Mouse (Mus musculus): ENCODE results near the gene Tbc1d8.

Gene Tbc1d8

DNA sequence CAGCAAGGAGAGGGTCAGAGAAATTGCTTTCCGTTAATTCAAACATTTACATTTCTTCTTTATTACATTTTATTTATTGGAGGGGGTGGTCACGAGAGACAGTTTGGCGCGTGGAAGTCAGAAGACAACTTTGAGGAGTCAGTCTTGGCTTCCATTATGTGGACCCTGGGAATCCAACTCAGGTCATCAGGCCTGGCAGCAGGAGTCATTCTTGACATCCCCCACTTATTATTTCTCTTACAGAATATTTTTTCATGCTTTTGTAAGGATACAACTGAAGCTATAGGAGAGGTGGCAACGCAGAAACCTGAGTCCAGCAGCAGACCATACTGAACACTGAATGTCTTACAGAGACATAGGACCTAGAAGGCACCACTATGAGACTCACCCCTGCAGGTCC is 699 bp upstream of the Tbc1d8 start:
- intact Hi-C loops (cut with DNase I): no loop called here

DNA sequence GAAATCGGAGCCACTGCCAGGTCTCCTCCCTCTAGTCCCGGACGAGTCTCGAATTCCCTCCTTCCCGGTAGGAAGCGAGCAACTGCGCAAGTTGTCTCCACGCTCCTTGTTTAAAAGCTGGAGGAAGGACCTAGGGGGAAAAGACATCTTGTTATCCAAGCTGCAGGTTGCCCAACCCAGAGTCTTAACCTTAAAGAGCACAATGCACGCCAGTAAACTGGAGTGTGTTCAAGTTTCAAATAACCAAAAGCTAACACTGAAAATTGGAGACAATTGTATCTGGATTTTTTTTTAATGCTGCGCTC is 293 bp upstream of the Tbc1d8 start:
- intact Hi-C loops (cut with DNase I): no loop called here

DNA sequence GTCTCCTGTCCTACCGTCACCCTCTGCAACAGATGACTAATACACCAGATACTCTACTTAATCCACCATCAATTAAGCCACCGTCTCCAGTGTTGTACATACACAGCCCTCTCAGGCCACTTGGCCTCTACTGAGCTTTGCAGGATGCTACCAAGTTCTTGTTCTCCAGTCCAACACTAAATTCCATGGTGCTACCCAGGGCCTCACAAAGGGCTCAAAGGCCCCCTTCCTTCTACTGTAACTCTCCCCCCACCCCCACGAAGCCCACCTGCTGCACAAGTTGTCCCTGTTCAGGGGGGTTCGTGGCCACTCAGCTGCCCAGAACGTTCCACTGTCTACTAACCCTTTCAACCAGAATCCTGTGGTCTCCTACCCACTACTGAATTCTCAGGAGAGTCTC is 1.5 kb downstream of the Tbc1d8 start:
- intact Hi-C loops (cut with DNase I): no loop called here

DNA sequence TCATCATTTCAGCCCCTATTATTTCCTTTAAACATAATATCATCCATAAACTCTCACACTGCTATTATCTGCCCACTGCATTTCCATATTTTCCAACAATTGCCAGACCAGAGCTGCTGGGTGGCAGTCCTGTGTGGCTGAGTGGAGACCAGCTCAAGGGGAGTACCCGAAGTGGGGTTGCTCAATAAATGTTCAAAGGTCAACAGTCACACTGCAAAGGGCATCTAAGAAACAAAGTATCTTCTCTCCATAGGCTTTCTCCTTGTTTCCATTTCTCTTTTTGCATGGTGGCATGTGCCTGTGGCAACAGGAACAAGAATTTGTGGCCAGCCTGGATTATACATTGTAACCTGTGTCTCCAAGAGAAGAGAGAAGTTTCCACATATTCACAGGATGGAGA is 2.2 kb downstream of the Tbc1d8 start:
- intact Hi-C loops (cut with DNase I): no loop called here

DNA sequence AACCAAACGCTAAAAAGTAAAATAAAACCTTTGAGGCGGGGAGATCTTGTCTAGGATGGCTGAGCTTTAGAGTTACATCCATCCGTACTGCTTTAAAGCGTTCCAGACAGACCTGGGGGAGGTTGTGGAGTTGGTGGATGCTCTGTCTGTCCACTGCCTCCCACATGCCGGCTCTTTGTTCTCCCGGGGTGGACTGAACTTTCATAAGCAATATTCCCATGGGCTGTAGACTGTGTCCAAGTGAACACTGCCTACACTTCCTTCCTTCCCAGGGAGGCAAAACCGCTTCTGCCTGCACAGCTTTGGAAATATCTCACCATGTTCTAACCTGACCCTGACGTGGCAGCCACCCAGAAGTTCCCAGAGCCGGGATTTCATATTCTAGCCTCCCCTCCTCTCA is 4.0 kb downstream of the Tbc1d8 start:
- intact Hi-C loops (cut with DNase I): no loop called here

DNA sequence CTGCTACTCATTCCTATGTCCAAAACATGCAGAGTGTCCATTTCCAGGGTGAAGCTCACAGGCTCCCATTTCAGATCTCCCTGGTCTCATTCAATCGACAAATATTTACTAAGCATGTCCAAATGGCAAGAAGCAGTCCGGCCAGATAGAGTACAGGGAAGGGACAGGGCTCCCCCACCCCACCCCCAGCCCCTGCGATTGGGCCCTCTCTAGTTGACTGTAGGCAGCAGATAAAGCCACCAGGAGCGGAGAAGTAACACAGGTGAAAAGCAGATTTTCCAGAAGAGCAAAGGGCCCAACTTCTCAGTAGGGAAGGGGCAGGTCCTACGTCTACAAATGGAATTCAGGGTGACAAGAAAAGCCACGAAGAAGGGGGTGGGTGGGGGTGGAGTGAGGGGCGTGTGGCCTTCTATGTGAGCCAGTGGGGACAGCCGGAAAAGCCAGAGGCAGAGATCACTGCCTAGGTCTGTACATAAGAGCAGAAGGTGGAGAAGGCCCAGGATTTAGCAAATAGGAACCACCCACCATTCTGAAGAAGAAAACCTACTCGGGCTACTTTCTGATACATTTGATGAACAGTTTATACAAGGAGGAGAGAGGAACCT is 7.2 kb downstream of the Tbc1d8 start:
- intact Hi-C loops (cut with DNase I): no loop called here

DNA sequence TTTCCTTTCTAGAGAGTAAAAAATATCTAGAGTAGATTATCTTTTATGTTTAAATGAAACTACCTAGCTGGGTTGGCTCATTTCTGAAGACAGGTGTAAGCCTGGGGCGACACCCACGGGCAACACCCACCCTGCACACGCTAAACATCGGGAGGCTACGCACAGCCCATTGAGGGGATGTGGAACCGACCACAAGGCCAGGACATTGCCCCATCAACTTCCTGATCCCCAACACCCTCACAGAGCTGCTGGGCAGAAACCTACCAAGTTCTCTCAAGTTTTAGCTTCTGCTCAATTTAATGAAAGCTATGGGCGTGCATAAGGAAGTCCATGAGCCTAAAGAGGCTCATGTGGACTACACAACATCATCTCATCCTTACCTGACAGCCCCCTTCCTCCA is 9.6 kb downstream of the Tbc1d8 start:
- intact Hi-C loops (cut with DNase I): no loop called here

DNA sequence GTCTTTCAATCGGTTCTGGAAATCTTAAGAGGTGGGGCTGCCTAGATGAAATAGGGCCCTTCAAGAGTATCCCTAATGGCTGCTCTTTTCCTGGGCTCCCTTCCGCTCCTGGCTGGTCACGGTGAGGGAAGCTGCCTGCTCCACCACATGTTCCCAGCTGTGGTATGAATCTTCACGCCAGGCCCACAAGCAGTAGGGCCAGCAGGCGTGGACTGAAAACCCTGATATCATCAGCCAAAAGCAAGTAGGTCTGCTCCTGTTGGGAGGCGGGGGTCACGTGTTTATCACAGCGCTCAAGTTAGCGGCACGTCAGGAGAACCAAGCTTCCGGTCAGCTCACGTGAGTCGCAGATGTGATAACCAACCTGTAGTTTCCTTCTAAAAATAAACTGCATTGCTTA is 12.0 kb downstream of the Tbc1d8 start:
- intact Hi-C loops (cut with DNase I): no loop called here

DNA sequence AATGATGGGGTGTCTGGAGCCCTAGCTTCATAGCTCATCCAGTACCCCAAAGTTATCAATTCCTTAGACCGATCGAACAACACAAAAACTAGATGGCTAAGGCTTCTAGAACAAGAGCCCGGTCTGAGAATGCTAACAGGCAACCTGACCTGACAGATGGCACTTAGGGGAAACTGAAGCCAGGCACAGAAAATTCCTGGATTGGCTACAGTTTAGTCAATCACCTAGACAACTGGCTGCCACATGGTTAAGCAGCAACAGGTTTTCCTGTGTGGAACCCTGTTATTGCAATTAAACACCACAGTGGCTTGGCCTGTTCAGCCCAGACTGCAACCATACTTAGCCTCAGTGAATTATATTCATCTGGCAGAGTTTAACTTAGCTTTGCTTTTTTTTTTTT is 13.8 kb downstream of the Tbc1d8 start:
- intact Hi-C loops (cut with DNase I): no loop called here

DNA sequence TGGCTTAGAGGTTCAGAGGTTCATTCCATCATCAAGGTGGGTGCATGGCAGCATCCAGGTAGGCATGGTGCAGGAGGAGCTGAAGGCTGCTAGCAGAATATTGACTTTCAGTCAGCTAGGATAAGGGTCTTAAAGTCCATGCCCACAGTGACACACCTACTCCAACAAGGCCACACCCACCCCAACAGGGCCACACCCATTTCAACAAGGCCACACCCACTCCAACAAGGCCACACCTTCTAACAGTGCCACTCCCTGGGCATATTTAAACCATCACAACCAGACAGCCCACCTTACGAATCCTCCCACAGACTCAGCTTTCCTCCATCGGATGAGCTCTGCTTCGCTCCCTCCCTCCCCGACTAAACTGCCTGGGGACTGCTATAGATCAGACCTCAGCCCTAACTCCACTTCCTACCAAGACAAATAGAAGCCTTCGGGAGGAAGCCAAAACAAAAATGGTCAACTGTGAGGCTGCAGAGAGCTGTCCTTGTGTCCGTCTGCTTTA is 15.6 kb downstream of the Tbc1d8 start:
- intact Hi-C loops (cut with DNase I): no loop called here

DNA sequence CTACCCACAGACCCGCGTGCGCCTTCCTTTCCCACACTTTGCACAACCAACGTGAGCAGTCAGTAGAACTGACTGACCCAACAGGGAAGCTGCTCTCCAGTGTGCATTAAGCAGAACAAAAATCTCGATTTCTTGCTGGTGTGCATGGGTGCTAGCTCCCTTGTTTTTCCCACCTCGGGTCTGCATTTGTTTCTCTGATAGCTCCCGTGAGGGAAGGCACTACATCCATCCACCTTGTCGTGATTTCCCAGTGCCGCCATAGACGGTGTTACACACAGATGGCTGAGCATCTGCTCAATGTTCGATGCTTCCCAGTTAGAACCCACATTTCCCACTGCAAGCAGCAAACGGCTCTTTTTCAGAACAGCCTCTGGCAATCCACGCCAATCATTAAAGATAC is 16.5 kb downstream of the Tbc1d8 start:
- intact Hi-C loops (cut with DNase I): no loop called here

DNA sequence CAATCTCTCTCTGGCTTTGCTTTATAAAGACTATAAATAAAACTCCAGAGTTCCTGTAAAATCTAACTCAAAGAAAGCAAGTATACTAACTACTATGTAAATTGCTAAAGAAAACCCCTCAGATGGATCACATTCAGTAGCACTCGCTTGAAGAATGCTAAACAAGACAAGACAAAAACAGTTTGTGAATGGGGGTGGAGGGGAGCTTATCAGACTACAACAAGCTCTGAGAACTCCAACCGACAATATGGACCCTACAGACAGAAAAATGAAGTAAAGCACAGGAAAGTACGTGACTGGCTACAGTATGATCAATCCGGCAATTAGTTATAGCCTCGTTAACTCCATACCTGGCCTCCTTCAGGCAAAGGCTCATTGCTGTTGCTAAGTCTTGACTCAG is 18.1 kb downstream of the Tbc1d8 start:
- intact Hi-C loops (cut with DNase I): no loop called here

DNA sequence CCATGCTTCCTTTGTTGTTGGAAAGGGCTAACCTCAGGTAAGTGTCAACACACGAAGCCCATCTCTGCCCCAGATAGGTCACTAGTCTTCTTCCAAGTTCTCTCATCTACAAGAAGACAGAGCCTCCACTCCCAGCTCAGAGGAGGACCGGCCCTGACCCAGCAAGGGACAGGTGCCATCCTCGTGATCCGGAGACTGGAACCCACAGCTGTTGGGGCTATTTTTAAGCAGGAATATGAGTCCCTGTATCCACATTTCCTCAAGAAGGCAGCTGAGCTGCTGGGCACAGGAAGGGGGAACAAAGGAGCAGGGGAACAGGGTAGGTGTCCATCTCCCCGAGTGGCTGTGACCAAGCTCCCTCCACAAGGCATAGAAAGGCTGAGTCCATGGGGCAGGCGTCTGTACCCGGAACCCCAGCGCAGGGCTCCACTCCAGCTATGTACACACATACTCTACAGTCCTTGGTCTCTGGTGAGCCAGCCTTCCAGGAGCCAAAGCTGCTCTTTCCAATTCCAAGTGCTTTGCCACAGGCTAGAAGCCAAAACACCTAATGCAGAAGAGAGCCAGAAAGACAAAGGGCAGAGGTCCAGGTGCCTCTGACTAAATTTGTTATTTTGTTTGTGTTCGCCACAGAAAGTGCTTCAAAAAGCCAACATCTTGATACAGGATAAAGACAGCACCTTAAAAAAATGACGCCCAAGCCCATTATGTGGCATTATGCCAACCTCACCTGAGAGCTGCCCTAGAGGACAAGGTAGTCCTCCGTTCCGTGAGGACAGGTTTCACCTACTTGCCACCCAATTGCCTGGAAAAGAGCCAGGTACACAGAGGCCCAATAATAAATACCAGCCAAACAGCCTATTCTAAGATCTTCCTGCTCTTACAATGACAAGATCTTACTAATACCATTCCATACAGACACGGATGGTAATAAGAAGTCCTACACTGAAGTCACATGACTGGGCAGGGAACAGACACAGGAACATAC is 20.4 kb downstream of the Tbc1d8 start:
- intact Hi-C loops (cut with DNase I): no loop called here

DNA sequence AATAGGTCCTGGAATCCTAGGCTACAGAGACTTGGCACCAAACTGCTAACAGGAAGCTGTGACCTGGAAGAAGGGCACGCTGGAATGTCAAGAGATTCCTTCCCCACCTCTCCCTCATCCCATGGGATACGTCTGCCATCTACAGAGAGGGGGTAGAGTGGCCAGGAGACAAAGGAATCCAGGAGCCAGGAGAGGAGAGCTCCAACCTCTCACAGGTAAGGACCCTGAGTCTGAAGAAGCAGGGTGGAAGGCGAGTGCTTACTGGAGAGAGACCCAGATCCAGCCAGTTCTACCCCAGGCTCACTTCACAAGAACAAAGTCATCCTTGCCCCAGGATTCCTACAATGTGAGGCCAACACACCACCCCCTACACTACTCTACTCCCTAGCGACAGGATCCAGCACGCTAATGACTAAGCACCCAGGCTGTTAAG is 22.1 kb downstream of the Tbc1d8 start:
- intact Hi-C loops (cut with DNase I): no loop called here

DNA sequence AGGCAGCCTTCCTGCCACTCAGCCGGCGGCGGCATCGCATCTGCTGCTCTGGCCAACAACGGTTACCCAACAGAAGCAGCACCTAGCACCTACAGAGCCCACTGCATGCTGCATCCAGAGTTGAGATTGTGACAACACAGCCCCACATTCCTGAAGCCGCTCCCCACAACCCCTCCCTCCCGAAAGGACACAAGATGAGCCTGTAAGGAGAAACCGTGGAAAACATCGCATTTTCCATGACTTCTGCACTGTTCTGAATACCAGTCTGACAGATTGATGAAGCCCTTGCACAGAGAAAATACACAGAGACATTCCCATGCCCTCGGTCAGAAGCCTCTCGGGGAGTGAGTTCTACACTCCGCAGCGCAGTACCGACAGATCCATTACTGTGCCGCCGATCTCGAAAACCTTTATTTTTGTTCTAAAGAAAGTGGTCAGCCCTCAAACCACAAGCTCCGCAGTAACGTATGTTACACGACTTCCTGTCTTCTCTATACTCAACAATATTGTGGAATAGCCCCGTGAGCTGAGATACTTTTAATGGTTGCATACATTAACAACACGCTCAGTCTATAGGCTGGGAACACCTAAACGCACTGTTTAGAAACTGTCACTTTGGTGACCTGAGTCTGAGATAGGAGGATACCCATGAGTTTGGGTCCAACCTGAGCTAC is 23.1 kb downstream of the Tbc1d8 start:
- intact Hi-C loops (cut with DNase I): no loop called here

DNA sequence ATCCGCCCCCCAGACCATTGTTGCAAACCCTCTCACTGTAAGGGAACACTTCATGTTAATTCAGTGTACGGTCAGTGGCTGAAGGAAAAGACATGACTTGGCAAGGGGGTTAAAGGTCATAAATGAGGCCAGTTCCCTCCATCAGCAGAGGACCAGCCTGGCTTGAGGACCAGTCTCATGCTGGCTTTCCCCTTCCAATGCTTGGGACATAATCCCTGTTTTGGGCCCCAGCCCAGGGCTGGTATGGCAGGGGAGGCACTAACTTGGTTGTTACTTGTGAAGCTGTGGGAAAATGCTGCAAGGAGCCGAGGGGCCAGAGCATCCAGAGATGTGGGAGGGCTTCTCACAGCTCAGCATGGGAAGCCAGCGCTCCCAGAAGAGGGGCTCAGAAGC is 23.8 kb downstream of the Tbc1d8 start:
- intact Hi-C loops (cut with DNase I): no loop called here

DNA sequence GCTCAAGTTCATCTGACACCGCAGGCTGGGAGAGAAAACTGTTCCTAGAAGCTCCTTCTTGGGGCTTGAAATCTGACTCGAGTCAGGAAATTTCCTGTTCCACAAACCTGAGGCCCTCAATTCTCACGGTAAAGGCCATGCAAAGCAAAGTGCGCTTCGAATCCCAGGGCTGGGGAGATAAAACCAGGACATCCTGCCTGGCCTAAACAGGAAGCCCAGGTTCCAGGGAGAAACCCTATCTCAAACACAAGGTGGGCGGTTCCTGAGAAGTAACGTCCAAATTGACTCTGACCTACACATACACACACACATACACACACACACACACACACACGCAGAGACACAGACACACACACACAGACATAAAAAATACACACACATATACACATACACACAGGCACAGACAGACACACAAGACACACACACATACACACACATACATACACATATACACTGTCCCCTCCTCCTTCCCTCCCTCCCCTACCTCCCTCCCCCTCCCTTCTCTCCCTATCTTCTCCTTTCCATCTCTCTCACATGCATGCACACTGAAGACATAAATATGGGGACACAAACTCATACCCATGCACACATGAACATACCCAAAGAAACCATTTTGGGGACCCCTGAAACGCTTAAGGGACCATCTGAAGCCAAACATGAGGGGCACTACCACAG is 24.3 kb downstream of the Tbc1d8 start:
- intact Hi-C loops (cut with DNase I): no loop called here

DNA sequence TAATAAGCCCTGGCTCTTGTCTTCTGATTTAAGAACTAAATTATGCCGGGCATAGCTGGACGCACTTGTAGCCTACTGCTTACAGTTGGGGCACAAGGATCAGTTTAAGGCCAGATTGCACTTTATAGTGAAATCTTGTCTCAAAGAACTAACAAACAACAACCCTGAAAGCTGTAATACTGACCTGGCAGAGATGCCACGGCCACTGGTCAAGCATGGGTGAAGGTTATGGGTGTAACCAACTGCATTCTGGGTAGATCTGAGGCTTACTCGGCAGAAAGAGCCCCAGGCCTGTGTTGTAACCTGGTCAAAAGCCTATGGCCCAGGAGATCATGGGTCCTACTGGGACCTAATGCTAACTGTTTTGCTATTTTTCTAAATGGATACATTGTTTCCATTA is 26.4 kb downstream of the Tbc1d8 start:
- intact Hi-C loops (cut with DNase I): no loop called here

DNA sequence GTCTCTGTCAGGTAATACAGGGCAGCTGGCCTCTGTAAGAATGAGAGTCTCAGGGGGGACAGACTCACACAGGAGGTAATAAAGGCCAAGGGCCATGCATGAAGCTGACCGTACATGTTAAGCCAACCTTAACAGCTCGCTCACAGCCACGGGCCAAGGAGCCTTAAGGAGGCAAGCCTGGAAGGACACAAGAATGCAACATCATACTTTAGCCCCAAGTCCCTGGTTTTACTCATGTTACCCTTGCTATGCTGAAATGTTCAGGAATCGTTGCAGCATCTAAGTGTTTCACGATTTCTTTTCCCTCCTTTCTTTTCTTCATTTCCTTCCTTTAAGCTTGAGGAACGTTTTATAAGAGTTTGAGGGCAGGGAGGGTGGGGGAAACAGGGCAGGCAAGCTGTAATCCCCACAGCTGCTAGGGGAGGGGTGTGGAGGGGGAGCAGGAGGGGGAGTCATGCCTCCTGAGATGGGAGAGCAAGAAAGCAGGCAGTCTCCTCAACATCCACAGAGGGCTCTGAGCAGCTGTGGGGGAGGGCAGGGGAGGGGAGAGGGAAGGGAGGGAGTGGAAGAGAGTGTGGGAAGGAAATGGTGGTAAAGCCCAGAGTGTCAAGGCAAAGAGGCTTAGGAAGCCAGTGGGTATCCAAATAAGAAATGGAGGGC is 28.4 kb downstream of the Tbc1d8 start:
- intact Hi-C loops (cut with DNase I): no loop called here

DNA sequence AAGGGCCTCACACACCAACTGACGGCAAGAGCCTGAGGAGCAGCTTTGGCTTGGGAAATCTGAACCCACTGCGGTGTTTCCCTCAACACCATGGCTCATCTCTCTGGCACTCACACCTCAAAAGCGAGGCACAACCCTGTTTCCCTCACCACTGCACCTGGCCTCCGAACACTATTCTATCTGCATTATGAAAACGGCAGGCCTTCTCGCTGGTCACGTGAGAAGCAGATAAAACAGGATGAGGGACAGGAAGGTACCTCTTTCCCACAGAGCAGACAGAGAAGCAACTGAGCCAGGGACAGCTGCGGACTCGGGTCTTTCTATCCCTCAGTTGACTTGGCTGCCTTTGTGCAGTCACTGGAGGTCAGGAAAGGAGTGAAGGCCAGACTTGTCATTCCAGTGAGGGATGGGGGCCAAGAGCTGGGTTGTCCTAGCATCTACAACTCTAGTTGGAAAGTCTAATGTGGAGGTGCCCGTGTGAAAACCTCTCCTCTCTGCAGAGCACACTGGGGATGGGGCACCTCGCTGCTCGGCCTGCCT is 29.2 kb downstream of the Tbc1d8 start:
- intact Hi-C loops (cut with DNase I): no loop called here

DNA sequence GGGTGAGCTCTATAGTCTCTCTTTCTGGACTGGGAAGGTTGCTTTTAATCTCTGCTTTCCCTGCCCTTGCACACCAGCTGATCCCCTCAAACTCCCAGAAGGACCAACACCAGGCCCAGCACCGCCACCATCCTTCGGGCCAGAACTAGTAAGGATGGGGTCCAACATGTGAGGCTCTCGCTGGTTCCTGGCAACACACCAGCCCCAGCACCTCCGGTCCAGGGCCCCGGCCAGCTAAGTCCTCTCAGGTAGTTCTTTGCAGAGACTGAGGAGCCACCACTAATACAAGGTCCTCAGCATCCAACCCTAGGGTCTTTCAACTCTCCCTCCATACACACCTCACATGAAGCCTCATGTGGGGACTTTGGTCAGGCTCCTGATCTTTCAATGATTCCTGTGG is 29.7 kb downstream of the Tbc1d8 start:
- intact Hi-C loops (cut with DNase I): no loop called here

Measured in adrenal gland (tissue).